Comparison of ENCODE assay signal across 9 mouse cellular contexts in genomic region chr7:63965135-63965534, GRCm38 (mm10). TPM values are rescaled to one million over a fixed set of nuclear protein-coding genes. Genes with fewer than 3 reads are reported as not detected.
A peak's percentile ranks its signal among the peaks of the same experiment; 100 is the strongest.
DNase-seq lines count a peak whose midpoint lies in the region; ATAC-seq and TF ChIP-seq lines count a peak whose summit lies in the region.
"Had no signal": no experiment of that assay in that cellular context is flagged by ENCODE, and none has a peak within 500 bp of the region (broad histone marks: within the 10 kb centered on the region; RNA-seq: fewer than 3 reads in every experiment).

No protein-coding gene starts in this region.

- no peak overlapping the region for H3K4me3 ChIP-seq in forebrain, embryonic 12.5 days (replicated peaks)
- H3K4me3 ChIP-seq in heart, embryonic 16.5 days (ENCODE audit: low read length) = no peak overlapping the region
- H3K4me3 ChIP-seq in lung, postnatal 0 days (ENCODE audit: low read depth, low read length) = no peak overlapping the region

- WGBS in forebrain, embryonic 12.5 days = 66% methylated on average over 2 of the region's 2 CpGs
- WGBS in heart, embryonic 16.5 days = 71% methylated on average over 2 of the region's 2 CpGs
- WGBS in lung, postnatal 0 days = 46% methylated on average over 2 of the region's 2 CpGs

- TF ChIP-seq CTCF in lung, postnatal 0 days (IDR thresholded peaks at IDR 0.05) = peak; percentile 50

- no peaks in the 10 kb centered on the region for H3K36me3 ChIP-seq in forebrain, embryonic 12.5 days (replicated peaks)
- H3K36me3 ChIP-seq in heart, embryonic 16.5 days (ENCODE audit: control insufficient read depth, insufficient read depth) = no peaks in the 10 kb centered on the region
- H3K36me3 ChIP-seq in lung, postnatal 0 days (ENCODE audit: insufficient read depth, low read length) = no peaks in the 10 kb centered on the region

- DNase-seq in spleen, postnatal 36 days (ENCODE audit: low spot score in 2 of 2) = peak; percentile 46 to 50
- DNase-seq in spleen, postnatal 14 days (ENCODE audit: low spot score in 2 of 2) = no peak
- DNase-seq in layer of hippocampus, postnatal 14 days (ENCODE audit: low spot score in 2 of 2) = peak; percentile 73 to 88
- DNase-seq in lung, postnatal 0 days (ENCODE audit: low spot score) = peak; percentile 50
- peak; percentile 63 for DNase-seq in right cerebral cortex, postnatal 25 days

- H3K27ac ChIP-seq in forebrain, embryonic 12.5 days = peak overlapping the region; percentile 14; the same call in 1 of the 2 replicates
- peak overlapping the region; percentile 7; the same call in 1 of the 2 replicates for H3K27ac ChIP-seq in heart, embryonic 16.5 days (ENCODE audit: low read length)
- 0 out of 2 replicates have a peak overlapping the region, but pooled peaks have one; percentile 38 for H3K27ac ChIP-seq in lung, postnatal 0 days (ENCODE audit: low read length)

- no peak for TF ChIP-seq EP300 in lung, postnatal 0 days (IDR thresholded peaks at IDR 0.05)

- H3K9ac ChIP-seq in forebrain, embryonic 12.5 days = no peak overlapping the region
- no peak overlapping the region for H3K9ac ChIP-seq in heart, embryonic 16.5 days (ENCODE audit: low read length)
- no peak overlapping the region for H3K9ac ChIP-seq in lung, postnatal 0 days (replicated peaks; ENCODE audit: low read depth)

- H3K27me3 ChIP-seq in forebrain, embryonic 12.5 days = 0 out of 2 replicates have a peak, but pooled peaks cover 2% of the 10 kb centered on the region
- no peaks in the 10 kb centered on the region for H3K27me3 ChIP-seq in heart, embryonic 16.5 days (ENCODE audit: control insufficient read depth, insufficient read depth, low read length)
- H3K27me3 ChIP-seq in lung, postnatal 0 days (replicated peaks; ENCODE audit: insufficient read depth, low read length) = no peaks in the 10 kb centered on the region

- peaks cover 11% of the 10 kb centered on the region for H3K4me1 ChIP-seq in forebrain, embryonic 12.5 days
- peaks cover 5% of the 10 kb centered on the region for H3K4me1 ChIP-seq in heart, embryonic 16.5 days (ENCODE audit: control insufficient read depth, insufficient read depth, low read length)
- H3K4me1 ChIP-seq in lung, postnatal 0 days (ENCODE audit: insufficient read depth, low read depth, low read length) = no peaks in the 10 kb centered on the region; the same call in 1 of the 2 replicates

- no peaks in the 10 kb centered on the region for H3K9me3 ChIP-seq in forebrain, embryonic 12.5 days
- H3K9me3 ChIP-seq in heart, embryonic 16.5 days (replicated peaks; ENCODE audit: control insufficient read depth, low read length) = no peaks in the 10 kb centered on the region
- H3K9me3 ChIP-seq in lung, postnatal 0 days (ENCODE audit: low read length) = no peaks in the 10 kb centered on the region

- no peak overlapping the region for H3K4me2 ChIP-seq in forebrain, embryonic 12.5 days
- H3K4me2 ChIP-seq in heart, embryonic 16.5 days (ENCODE audit: low read depth, low read length) = no peak overlapping the region
- H3K4me2 ChIP-seq in lung, postnatal 0 days (replicated peaks; ENCODE audit: low read depth, low read length) = no peak overlapping the region

- peak; percentile 54; the same call in 1 of the 2 replicates for ATAC-seq in forebrain, embryonic 12.5 days (ENCODE audit: low FRiP score)
- ATAC-seq in heart, embryonic 16.5 days (replicated peaks; ENCODE audit: extremely low read depth, insufficient read depth, low FRiP score) = peak; percentile 59
- ATAC-seq in lung, postnatal 0 days = peak; percentile 86
- no peak for ATAC-seq in CD4-positive, CD25-positive, alpha-beta regulatory T cell, adult 4 months

RNA-seq across cellular contexts. Expression of gene Klf13, which starts 26.4 kb away (rescaled TPM):
- polyA plus RNA-seq in forebrain, embryonic 12.5 days (2016; fragmentation: Nextera tagmentation; extraction: Ambion mirVana) = 21.9 and 26.1 TPM in 2 replicates
- polyA plus RNA-seq in heart, embryonic 16.5 days (2015; fragmentation: Nextera tagmentation; extraction: Ambion mirVana) = 24.2 and 26.7 TPM in 2 replicates
- total RNA-seq in layer of hippocampus, postnatal 14 days (2021) = 100 to 1,000 TPM; 170 to 173 TPM
- polyA plus RNA-seq in lung, postnatal 0 days (2015; fragmentation: Nextera tagmentation; extraction: Ambion mirVana) = 78.2 and 89.0 TPM in 2 replicates
- polyA plus RNA-seq in CD4-positive, CD25-positive, alpha-beta regulatory T cell, adult 4 months (2017; shearing (Covaris generic)) = 100 to 1,000 TPM; 209 to 217 TPM

RNA-seq across cellular contexts. Expression of gene E030018B13Rik, which starts 48.5 kb away (rescaled TPM):
- polyA plus RNA-seq in forebrain, embryonic 12.5 days (2016; fragmentation: Nextera tagmentation; extraction: Ambion mirVana) = not detected in 2 replicates
- 0.18 TPM in 1 of 2 replicates, not detected in the other for polyA plus RNA-seq in heart, embryonic 16.5 days (2015; fragmentation: Nextera tagmentation; extraction: Ambion mirVana)
- total RNA-seq in layer of hippocampus, postnatal 14 days (2021) = not detected
- polyA plus RNA-seq in lung, postnatal 0 days (2015; fragmentation: Nextera tagmentation; extraction: Ambion mirVana) = 0.18 and 0.27 TPM in 2 replicates
- polyA plus RNA-seq in CD4-positive, CD25-positive, alpha-beta regulatory T cell, adult 4 months (2017; shearing (Covaris generic)) = not detected
- polyA plus RNA-seq: large intestine, adult 2 months had no signal

Comparison
In these comparisons a context has a peak if more than half of its experiments do, and no peak if none do; other contexts are left out.
1. DNase-seq: peak in spleen, postnatal 36 days (2 of 2), layer of hippocampus, postnatal 14 days (2 of 2), lung, postnatal 0 days (single experiment) and right cerebral cortex, postnatal 25 days (single experiment); none in spleen, postnatal 14 days (0 of 2).
2. Peak in every context shown above with its lines, with median percentiles within 50 percentile points of each other: H3K27ac ChIP-seq.